Mouse (Mus musculus) c-Kit-positive CD71-positive TER-119-positive erythroid progenitor cells, embryonic 14.5 days (primary cell): ENCODE results near the gene Myo1e.

Source experiments
- DNase-seq: peaks from one replicate; pipeline ENCODE4 v3.0.0-alpha.2; 2013; ENCODE audit warnings: low spot score

The Myo1e gene

GRCm38 (mm10) chr9:70220461-70221170, 13.5 kb downstream of the Myo1e start:
- DNase-seq: no peak

GRCm38 (mm10) chr9:70223142-70223541, 16.0 kb downstream of the Myo1e start:
- no peak for DNase-seq

- no peak for DNase-seq
Measured at GRCm38 (mm10) chr9:70224046-70224445, 16.9 kb downstream of the Myo1e start.

- no peak for DNase-seq
Measured at GRCm38 (mm10) chr9:70226359-70226758, 19.2 kb downstream of the Myo1e start.

- DNase-seq: no peak
Measured at GRCm38 (mm10) chr9:70229823-70230222, 22.7 kb downstream of the Myo1e start.

- DNase-seq: no peak
Measured at GRCm38 (mm10) chr9:70232044-70233010, 25.2 kb downstream of the Myo1e start.

- no peak for DNase-seq
Measured at GRCm38 (mm10) chr9:70237136-70237535, 30.0 kb downstream of the Myo1e start.

GRCm38 (mm10) chr9:70237561-70237960, 30.4 kb downstream of the Myo1e start:
- DNase-seq: no peak

GRCm38 (mm10) chr9:70238391-70238790, 31.2 kb downstream of the Myo1e start:
- DNase-seq: no peak

GRCm38 (mm10) chr9:70239229-70239628, 32.1 kb downstream of the Myo1e start:
- DNase-seq: no peak

GRCm38 (mm10) chr9:70240703-70241410, 33.7 kb downstream of the Myo1e start:
- DNase-seq: no peak

GRCm38 (mm10) chr9:70241411-70241961, 34.3 kb downstream of the Myo1e start:
- DNase-seq: no peak

GRCm38 (mm10) chr9:70242112-70242862, 35.1 kb downstream of the Myo1e start:
- DNase-seq: no peak

GRCm38 (mm10) chr9:70243241-70243640, 36.1 kb downstream of the Myo1e start:
- no peak for DNase-seq

GRCm38 (mm10) chr9:70243708-70244107, 36.6 kb downstream of the Myo1e start:
- DNase-seq: no peak

GRCm38 (mm10) chr9:70244115-70244514, 37.0 kb downstream of the Myo1e start:
- no peak for DNase-seq

- no peak for DNase-seq
Measured at GRCm38 (mm10) chr9:70245040-70245439, 37.9 kb downstream of the Myo1e start.

- DNase-seq: no peak
Measured at GRCm38 (mm10) chr9:70246427-70246826, 39.3 kb downstream of the Myo1e start.

GRCm38 (mm10) chr9:70248046-70248445, 40.9 kb downstream of the Myo1e start:
- DNase-seq: no peak

- no peak for DNase-seq
Measured at GRCm38 (mm10) chr9:70248826-70249225, 41.7 kb downstream of the Myo1e start.
